8 mouse cellular contexts compared by ENCODE assay signal in the genomic region with DNA sequence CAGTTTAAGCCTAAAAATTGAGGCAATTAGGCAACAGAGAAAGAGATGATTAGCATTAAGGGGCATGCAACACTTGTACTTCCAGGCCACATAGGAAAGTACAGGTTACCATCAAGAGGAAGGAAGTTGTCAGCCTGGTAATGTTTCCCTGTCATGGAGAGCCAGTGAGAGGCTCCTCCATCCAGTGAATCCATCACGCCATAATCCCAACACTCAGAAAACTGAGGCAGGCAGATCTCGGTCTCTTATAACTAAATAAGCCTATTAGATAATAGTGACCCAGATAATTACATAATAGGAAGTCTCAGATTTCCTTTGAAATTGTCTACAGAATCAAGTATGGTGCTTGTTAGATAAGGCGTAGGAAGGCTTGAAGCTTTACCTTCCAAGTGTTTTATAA. TPM values are rescaled to one million over a fixed set of nuclear protein-coding genes. Genes with fewer than 3 reads are reported as not detected.
A peak's percentile ranks its signal among the peaks of the same experiment; 100 is the strongest.
DNase-seq lines count a peak whose midpoint lies in the region; ATAC-seq lines count a peak whose summit lies in the region.

No protein-coding gene starts in this region.

- no peaks in the 10 kb centered on the region for H3K27me3 ChIP-seq in intestine, embryonic 14.5 days (replicated peaks; ENCODE audit: control insufficient read depth, insufficient read depth, low read length)
- no peaks in the 10 kb centered on the region for H3K27me3 ChIP-seq in intestine, embryonic 16.5 days (replicated peaks; ENCODE audit: control insufficient read depth, insufficient read depth, low read length)
- H3K27me3 ChIP-seq in neural tube, embryonic 13.5 days: peaks cover 4% of the 10 kb centered on the region; the same call in 1 of the 2 replicates
- no peaks in the 10 kb centered on the region for H3K27me3 ChIP-seq in stomach, embryonic 16.5 days (ENCODE audit: control insufficient read depth, insufficient read depth, low read length)

- ATAC-seq in intestine, embryonic 14.5 days (replicated peaks; ENCODE audit: low FRiP score, low TSS enrichment, low read depth): no peak
- no peak for ATAC-seq in intestine, embryonic 16.5 days
- ATAC-seq in neural tube, embryonic 13.5 days (ENCODE audit: low read depth): no peak
- ATAC-seq in stomach, embryonic 16.5 days (ENCODE audit: insufficient read depth, low FRiP score): no peak

- H3K4me1 ChIP-seq in intestine, embryonic 14.5 days (replicated peaks; ENCODE audit: control insufficient read depth, insufficient read depth, low read length): no peaks in the 10 kb centered on the region
- H3K4me1 ChIP-seq in intestine, embryonic 16.5 days (ENCODE audit: control insufficient read depth, insufficient read depth, low read length): no peaks in the 10 kb centered on the region
- H3K4me1 ChIP-seq in neural tube, embryonic 13.5 days (replicated peaks): peaks cover 6% of the 10 kb centered on the region
- no peaks in the 10 kb centered on the region for H3K4me1 ChIP-seq in stomach, embryonic 16.5 days (ENCODE audit: control insufficient read depth, insufficient read depth, low read length)

- no peaks in the 10 kb centered on the region for H3K36me3 ChIP-seq in intestine, embryonic 14.5 days (ENCODE audit: control insufficient read depth, insufficient read depth, low read length)
- H3K36me3 ChIP-seq in intestine, embryonic 16.5 days (ENCODE audit: control insufficient read depth, insufficient read depth, low read length): no peaks in the 10 kb centered on the region
- no peaks in the 10 kb centered on the region for H3K36me3 ChIP-seq in neural tube, embryonic 13.5 days
- no peaks in the 10 kb centered on the region for H3K36me3 ChIP-seq in stomach, embryonic 16.5 days (ENCODE audit: control insufficient read depth, insufficient read depth, low read length)

- whole genome bisulfite sequencing in intestine, embryonic 14.5 days: 74% methylated on average over 3 of the region's 3 CpGs
- WGBS in intestine, embryonic 16.5 days: 77% methylated on average over 3 of the region's 3 CpGs
- 75% methylated on average over 3 of the region's 3 CpGs for WGBS in neural tube, embryonic 13.5 days
- 75% methylated on average over 3 of the region's 3 CpGs for WGBS in stomach, embryonic 16.5 days

- no peak overlapping the region for H3K27ac ChIP-seq in intestine, embryonic 14.5 days (ENCODE audit: low read depth)
- H3K27ac ChIP-seq in intestine, embryonic 16.5 days (ENCODE audit: low read length): no peak overlapping the region
- no peak overlapping the region for H3K27ac ChIP-seq in neural tube, embryonic 13.5 days (replicated peaks)
- no peak overlapping the region for H3K27ac ChIP-seq in stomach, embryonic 16.5 days (ENCODE audit: low read length)

- H3K4me2 ChIP-seq in intestine, embryonic 14.5 days (ENCODE audit: low read length): peak overlapping the region; percentile 44
- no peak overlapping the region for H3K4me2 ChIP-seq in intestine, embryonic 16.5 days (ENCODE audit: low read depth, low read length)
- peak overlapping the region; percentile 46 for H3K4me2 ChIP-seq in neural tube, embryonic 13.5 days
- H3K4me2 ChIP-seq in stomach, embryonic 16.5 days (ENCODE audit: low read depth, low read length): peak overlapping the region; percentile 52; the same call in 1 of the 2 replicates

- H3K9me3 ChIP-seq in intestine, embryonic 14.5 days (ENCODE audit: control insufficient read depth, low read length): no peaks in the 10 kb centered on the region
- no peaks in the 10 kb centered on the region for H3K9me3 ChIP-seq in intestine, embryonic 16.5 days (ENCODE audit: control insufficient read depth, low read length)
- H3K9me3 ChIP-seq in neural tube, embryonic 13.5 days: no peaks in the 10 kb centered on the region
- no peaks in the 10 kb centered on the region for H3K9me3 ChIP-seq in stomach, embryonic 16.5 days (replicated peaks; ENCODE audit: control insufficient read depth, low read length)

- peak overlapping the region; percentile 48; the same call in 1 of the 2 replicates for H3K4me3 ChIP-seq in intestine, embryonic 14.5 days (ENCODE audit: low read depth, low read length)
- no peak overlapping the region for H3K4me3 ChIP-seq in intestine, embryonic 16.5 days (ENCODE audit: low read length)
- 0 out of 2 replicates have a peak overlapping the region, but pooled peaks have one; percentile 48 for H3K4me3 ChIP-seq in neural tube, embryonic 13.5 days
- no peak overlapping the region for H3K4me3 ChIP-seq in stomach, embryonic 16.5 days (replicated peaks; ENCODE audit: low read length)

- no peak overlapping the region for H3K9ac ChIP-seq in intestine, embryonic 14.5 days (ENCODE audit: low read length)
- no peak overlapping the region for H3K9ac ChIP-seq in intestine, embryonic 16.5 days (ENCODE audit: low read depth, low read length)
- no peak overlapping the region for H3K9ac ChIP-seq in neural tube, embryonic 13.5 days
- H3K9ac ChIP-seq in stomach, embryonic 16.5 days (ENCODE audit: low read length): no peak overlapping the region

- DNase-seq in embryo, embryonic 10.5 days (ENCODE audit: low spot score): peak; percentile 1
- DNase-seq in embryo, embryonic 9.5 days (ENCODE audit: extremely low spot score): no peak
- no peak for DNase-seq in intestine, embryonic 14.5 days (ENCODE audit: low spot score)
- no peak for DNase-seq in neural tube, embryonic 10.5 days (ENCODE audit: extremely low spot score, low spot score)
- DNase-seq in thymus, adult 18-20 months: no peak

RNA-seq across cellular contexts. Expression of gene Sucla2, which starts 1.0 kb away (rescaled TPM):
- 110 and 117 TPM in 2 replicates for polyA plus RNA-seq in intestine, embryonic 14.5 days (2014; fragmentation: Nextera tagmentation; extraction: Ambion mirVana)
- 140 and 141 TPM in 2 replicates for polyA plus RNA-seq in intestine, embryonic 16.5 days (2015; fragmentation: Nextera tagmentation; extraction: Ambion mirVana)
- polyA plus RNA-seq in neural tube, embryonic 13.5 days (2015; fragmentation: Nextera tagmentation; extraction: Ambion mirVana): 118 and 126 TPM in 2 replicates
- polyA plus RNA-seq in stomach, embryonic 16.5 days (2015; fragmentation: Nextera tagmentation; extraction: Ambion mirVana): 106 and 122 TPM in 2 replicates

RNA-seq across cellular contexts. Expression of gene Med4, which starts 14.3 kb away (rescaled TPM):
- polyA plus RNA-seq in intestine, embryonic 14.5 days (2014; fragmentation: Nextera tagmentation; extraction: Ambion mirVana): 76.2 and 87.2 TPM in 2 replicates
- 54.0 and 64.5 TPM in 2 replicates for polyA plus RNA-seq in intestine, embryonic 16.5 days (2015; fragmentation: Nextera tagmentation; extraction: Ambion mirVana)
- 81.9 and 84.3 TPM in 2 replicates for polyA plus RNA-seq in neural tube, embryonic 13.5 days (2015; fragmentation: Nextera tagmentation; extraction: Ambion mirVana)
- 68.3 and 68.6 TPM in 2 replicates for polyA plus RNA-seq in stomach, embryonic 16.5 days (2015; fragmentation: Nextera tagmentation; extraction: Ambion mirVana)

RNA-seq across cellular contexts. Expression of gene Nudt15, which starts 23.9 kb away (rescaled TPM):
- polyA plus RNA-seq in intestine, embryonic 14.5 days (2014; fragmentation: Nextera tagmentation; extraction: Ambion mirVana): 7.2 TPM in 2 replicates
- 5.7 and 5.8 TPM in 2 replicates for polyA plus RNA-seq in intestine, embryonic 16.5 days (2015; fragmentation: Nextera tagmentation; extraction: Ambion mirVana)
- 9.5 and 9.7 TPM in 2 replicates for polyA plus RNA-seq in neural tube, embryonic 13.5 days (2015; fragmentation: Nextera tagmentation; extraction: Ambion mirVana)
- 4.3 and 5.1 TPM in 2 replicates for polyA plus RNA-seq in stomach, embryonic 16.5 days (2015; fragmentation: Nextera tagmentation; extraction: Ambion mirVana)

Comparison
In these comparisons a context has a peak if more than half of its experiments do, and no peak if none do; other contexts are left out.
1. H3K4me3 ChIP-seq: peak in intestine, embryonic 14.5 days (single experiment) and neural tube, embryonic 13.5 days (single experiment); none in intestine, embryonic 16.5 days (single experiment) and stomach, embryonic 16.5 days (single experiment).